Mouse (Mus musculus) kidney, embryonic 15.5 days (tissue): Measurements from ENCODE around the gene Rexo4. TPM values are rescaled to one million over a fixed set of nuclear protein-coding genes. Genes with fewer than 3 reads are reported as not detected.

ENCODE experiments used
- ATAC-seq: fragments of 200-750 bp; cut with Nextera tagmentation; replicated peaks from 2 replicates; pipeline ENCODE4 v1.8.0; 2017; ENCODE audit warnings: moderate TSS enrichment; ENCODE audit not compliant: low FRiP score
- H3K27ac ChIP-seq: fragments of 300-500 bp; sonication (generic); 2 replicates; pipeline ENCODE4 v1.5.1; 2015; ENCODE audit warnings: mild to moderate bottlenecking, inconsistent platforms
- H3K27me3 ChIP-seq: fragments of 300-500 bp; sonication (generic); 2 replicates; pipeline ENCODE4 v1.6.1; 2015; ENCODE audit warnings: inconsistent platforms
- H3K36me3 ChIP-seq: fragments of 300-500 bp; sonication (generic); 2 replicates; pipeline ENCODE4 v1.6.1; 2015; ENCODE audit warnings: inconsistent platforms
- H3K4me1 ChIP-seq: fragments of 300-500 bp; sonication (generic); 2 replicates; pipeline ENCODE4 v1.6.1; 2015; ENCODE audit warnings: inconsistent platforms
- H3K4me2 ChIP-seq: fragments of 300-500 bp; sonication (generic); 2 replicates; pipeline ENCODE4 v1.6.1; 2015; ENCODE audit warnings: moderate library complexity, mild to moderate bottlenecking, inconsistent platforms
- H3K4me3 ChIP-seq: fragments of 300-500 bp; sonication (generic); replicated peaks from 2 replicates; pipeline ENCODE4 v1.5.1; 2015; ENCODE audit warnings: mild to moderate bottlenecking, inconsistent platforms
- H3K9ac ChIP-seq: fragments of 300-500 bp; sonication (generic); 2 replicates; pipeline ENCODE4 v1.6.1; 2015; ENCODE audit warnings: mild to moderate bottlenecking, inconsistent platforms
- H3K9me3 ChIP-seq: fragments of 300-500 bp; sonication (generic); replicated peaks from 2 replicates; pipeline ENCODE4 v1.6.1; 2016; ENCODE audit warnings: inconsistent platforms
- WGBS: fragments of 180-500 bp; shearing (Covaris S2); methylation state at CpG from one replicate; pipeline ENCODE4 v1.1.7; 2015; ENCODE audit warnings: mixed read lengths; 5-methylcytosine and 5-hydroxymethylcytosine counted together
- polyA plus RNA-seq: library from polyadenylated mRNA; unstranded; fragments of >200 nt; fragmentation: Nextera tagmentation; extraction: Ambion mirVana; gene quantifications from 2 replicates; pipeline ENCODE4 v1.2.1, GENCODE M21; 2015

Rexo4 gene
- polyA plus RNA-seq, 1 experiment from 2014 or later = 50.1 TPM

GRCm38 (mm10) chr2:26915927-26916728 is 48.1 kb downstream of the Rexo4 start, which contains the start of the genes Surf2 and Surf1:
Gene Surf2 (plus strand): TSS chr2:26916367.
Gene Surf1 (minus strand): TSS chr2:26916530.
- peak; percentile 79 for ATAC-seq
- peak within 1 kb of the TSS; percentile 87 for H3K4me2 ChIP-seq

GRCm38 (mm10) chr2:26914148-26914941 is 49.8 kb downstream of the Rexo4 start:
- Histone ChIP-seq H3K36me3 (peaks cover 51% of the 10 kb centered on the region), H3K4me2 (peak overlapping the region; percentile 87), H3K9me3 (no peaks in the 10 kb centered on the region), H3K4me1 (peaks cover 63% of the 10 kb centered on the region), H3K27me3 (no peaks in the 10 kb centered on the region), H3K27ac (peak overlapping the region; percentile 29; the same call in 1 of the 2 replicates), H3K4me3 (peak overlapping the region; percentile 83), H3K9ac (no peak overlapping the region)
- 53% methylated on average over 8 of the region's 8 CpGs for WGBS
- ATAC-seq = no peak

More at GRCm38 (mm10) chr2:26915927-26916728, 48.1 kb downstream of the Rexo4 start, which contains the start of the genes Surf2 and Surf1:
- Histone ChIP-seq H3K36me3 (peaks cover 69% of the 10 kb centered on the region), H3K4me1 (peaks cover 59% of the 10 kb centered on the region), H3K9ac (peak within 1 kb of the TSS; percentile 77), H3K4me3 (peak within 1 kb of the TSS; percentile 83), H3K9me3 (no peaks in the 10 kb centered on the region), H3K27ac (peak within 1 kb of the TSS; percentile 91), H3K27me3 (no peaks in the 10 kb centered on the region)
- WGBS = 1% methylated on average over 47 of the region's 47 CpGs

GRCm38 (mm10) chr2:26913416-26914147 is 50.6 kb downstream of the Rexo4 start:
- H3K4me2 ChIP-seq = no peak overlapping the region
- WGBS = 85% methylated on average over 17 of the region's 17 CpGs
- no peaks in the 10 kb centered on the region for H3K27me3 ChIP-seq
- no peak overlapping the region for H3K9ac ChIP-seq
- H3K4me3 ChIP-seq = no peak overlapping the region
- peaks cover 43% of the 10 kb centered on the region for H3K36me3 ChIP-seq
- no peak for ATAC-seq
- peaks cover 70% of the 10 kb centered on the region for H3K4me1 ChIP-seq
- no peak overlapping the region for H3K27ac ChIP-seq
- H3K9me3 ChIP-seq = no peaks in the 10 kb centered on the region

GRCm38 (mm10) chr2:26912253-26912770 is 51.9 kb downstream of the Rexo4 start:
- ATAC-seq = no peak
- Histone ChIP-seq H3K4me2 (peak overlapping the region; percentile 93), H3K4me3 (peak overlapping the region; percentile 74), H3K36me3 (peaks cover 44% of the 10 kb centered on the region), H3K4me1 (peaks cover 64% of the 10 kb centered on the region), H3K9me3 (no peaks in the 10 kb centered on the region), H3K27ac (peak overlapping the region; percentile 95; the same call in 1 of the 2 replicates), H3K27me3 (no peaks in the 10 kb centered on the region), H3K9ac (peak overlapping the region; percentile 92)
- WGBS = 61% methylated on average over 5 of the region's 5 CpGs

- WGBS = under 1% methylated on average over 37 of the region's 37 CpGs
- Histone ChIP-seq H3K36me3 (peaks cover 55% of the 10 kb centered on the region), H3K27me3 (no peaks in the 10 kb centered on the region)
These were observed 53.0 kb downstream of the Rexo4 start for GRCm38 (mm10) chr2:26910994-26911765.

GRCm38 (mm10) chr2:26910124-26910993 is 53.8 kb downstream of the Rexo4 start, which contains the start of the genes Med22 and Rpl7a:
Gene Med22 (minus strand): TSS chr2:26910677.
Gene Rpl7a (plus strand): TSS chr2:26910764.
- Histone ChIP-seq H3K4me1 (peaks cover 54% of the 10 kb centered on the region), H3K36me3 (peaks cover 63% of the 10 kb centered on the region), H3K4me2 (peak within 1 kb of the TSS; percentile 93), H3K4me3 (peak within 1 kb of the TSS; percentile 74), H3K9ac (peak within 1 kb of the TSS; percentile 92), H3K9me3 (no peaks in the 10 kb centered on the region), H3K27ac (peak within 1 kb of the TSS; percentile 95), H3K27me3 (no peaks in the 10 kb centered on the region)
- under 1% methylated on average over 74 of the region's 74 CpGs for WGBS
- peak; percentile 94 for ATAC-seq

More at GRCm38 (mm10) chr2:26910994-26911765, 53.0 kb downstream of the Rexo4 start:
- Histone ChIP-seq H3K9ac (peak overlapping the region; percentile 92), H3K9me3 (no peaks in the 10 kb centered on the region), H3K4me2 (peak overlapping the region; percentile 93), H3K27ac (peak overlapping the region; percentile 95), H3K4me1 (peaks cover 60% of the 10 kb centered on the region), H3K4me3 (peak overlapping the region; percentile 74)
- peak; percentile 38 for ATAC-seq

GRCm38 (mm10) chr2:26909387-26909784 is 54.8 kb downstream of the Rexo4 start:
- Histone ChIP-seq H3K4me1 (peaks cover 44% of the 10 kb centered on the region), H3K27me3 (no peaks in the 10 kb centered on the region), H3K4me2 (peak overlapping the region; percentile 59), H3K9ac (peak overlapping the region; percentile 88), H3K4me3 (peak overlapping the region; percentile 74), H3K36me3 (peaks cover 69% of the 10 kb centered on the region), H3K27ac (peak overlapping the region; percentile 90), H3K9me3 (no peaks in the 10 kb centered on the region)
- ATAC-seq = no peak

- H3K36me3 ChIP-seq = peaks cover 68% of the 10 kb centered on the region
- ATAC-seq = no peak
- no peaks in the 10 kb centered on the region for H3K9me3 ChIP-seq
- peaks cover 45% of the 10 kb centered on the region for H3K4me1 ChIP-seq
- no peak overlapping the region for H3K27ac ChIP-seq
- peak overlapping the region; percentile 74 for H3K4me3 ChIP-seq
- H3K9ac ChIP-seq = peak overlapping the region; percentile 88
- H3K4me2 ChIP-seq = peak overlapping the region; percentile 59
- H3K27me3 ChIP-seq = no peaks in the 10 kb centered on the region
- WGBS = 82% methylated on average over 18 of the region's 18 CpGs
These were observed 55.3 kb downstream of the Rexo4 start for GRCm38 (mm10) chr2:26908710-26909386.

GRCm38 (mm10) chr2:26907109-26907508 is 57.1 kb downstream of the Rexo4 start:
- Histone ChIP-seq H3K9ac (no peak overlapping the region), H3K27ac (no peak overlapping the region), H3K4me2 (no peak overlapping the region), H3K4me3 (no peak overlapping the region), H3K4me1 (peaks cover 41% of the 10 kb centered on the region), H3K27me3 (no peaks in the 10 kb centered on the region), H3K9me3 (no peaks in the 10 kb centered on the region), H3K36me3 (peaks cover 50% of the 10 kb centered on the region)
- 65% methylated on average over 4 of the region's 4 CpGs for WGBS
- no peak for ATAC-seq

GRCm38 (mm10) chr2:26906431-26906830 is 57.8 kb downstream of the Rexo4 start:
- Histone ChIP-seq H3K27me3 (no peaks in the 10 kb centered on the region), H3K4me2 (no peak overlapping the region), H3K9me3 (no peaks in the 10 kb centered on the region), H3K9ac (no peak overlapping the region), H3K4me3 (no peak overlapping the region), H3K4me1 (peaks cover 41% of the 10 kb centered on the region), H3K36me3 (peaks cover 43% of the 10 kb centered on the region), H3K27ac (no peak overlapping the region)
- ATAC-seq = no peak
- WGBS = 94% methylated on average over 3 of the region's 3 CpGs
